Mouse (Mus musculus): ENCODE measurements around the gene Hist1h4k.

GRCm38 (mm10) chr13:21722993-21723836 lies 27.1 kb downstream of the Hist1h4k start:
- no peak for TF ChIP-seq CTCF (IDR thresholded peaks at IDR 0.05; ENCODE audit: extremely low read depth, insufficient read length, insufficient replicate concordance, low read depth, low read length)
- TF ChIP-seq POLR2A (IDR thresholded peaks at IDR 0.05; ENCODE audit: low read depth, low read length) = no peak
